Comparison of ENCODE assay signal across 12 mouse cellular contexts in the genomic region with DNA sequence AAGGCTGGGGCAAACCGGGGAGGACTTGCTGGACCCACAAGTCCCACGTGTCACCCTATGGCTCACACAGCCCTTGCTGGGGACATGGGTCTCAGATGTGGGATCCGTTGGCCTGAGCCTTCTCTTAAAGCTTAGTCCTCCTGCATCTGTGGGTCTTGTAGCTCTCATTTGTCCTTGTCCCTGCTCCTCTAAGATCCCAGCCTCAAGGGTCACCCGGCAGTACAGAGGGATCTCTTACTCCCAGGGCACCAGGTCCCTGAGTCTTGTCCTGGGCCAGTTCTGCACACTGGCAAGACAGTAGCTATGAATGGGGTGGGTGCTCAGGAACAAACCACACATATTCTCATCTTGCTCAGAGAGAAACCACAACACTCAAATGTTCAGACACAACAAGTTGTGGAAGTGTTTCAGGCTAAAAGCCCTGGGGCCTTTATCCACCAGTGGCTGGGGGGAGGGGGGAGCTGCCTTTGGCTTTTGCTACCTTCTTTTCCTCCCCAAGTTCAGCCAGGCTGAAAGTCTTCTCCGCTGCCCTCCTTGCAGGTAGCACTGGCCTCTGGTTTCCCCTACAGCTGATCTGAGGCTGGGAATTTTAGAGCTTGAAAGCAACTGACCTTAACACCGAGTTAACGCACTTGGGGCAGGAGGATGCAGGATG. TPM values are rescaled to one million over a fixed set of nuclear protein-coding genes. Genes with fewer than 3 reads are reported as not detected.
DNase-seq lines count a peak whose midpoint lies in the region; ATAC-seq lines count a peak whose summit lies in the region.
"Had no signal": no experiment of that assay in that cellular context is flagged by ENCODE, and none has a peak within 500 bp of the region (broad histone marks: within the 10 kb centered on the region; RNA-seq: fewer than 3 reads in every experiment).

Gene Ntn5 (plus strand): TSS at position 627 of the 655 bp plus-strand sequence.

- ATAC-seq in hindbrain, embryonic 14.5 days (ENCODE audit: low FRiP score): no peak
- no peak for ATAC-seq in neural tube, embryonic 12.5 days (ENCODE audit: low FRiP score, low read depth)

- peak within 1 kb of the TSS; percentile 89 for H3K27ac ChIP-seq in hindbrain, embryonic 10.5 days
- no peak within 1 kb of the TSS for H3K27ac ChIP-seq in hindbrain, embryonic 14.5 days
- H3K27ac ChIP-seq in neural tube, embryonic 12.5 days: no peak within 1 kb of the TSS

- peaks cover 13% of the 10 kb centered on the region for H3K27me3 ChIP-seq in hindbrain, embryonic 10.5 days (ENCODE audit: insufficient read depth, poor library complexity, severe bottlenecking)
- no peaks in the 10 kb centered on the region for H3K27me3 ChIP-seq in hindbrain, embryonic 14.5 days (ENCODE audit: control insufficient read depth, insufficient read depth, low read length)
- no peaks in the 10 kb centered on the region for H3K27me3 ChIP-seq in neural tube, embryonic 12.5 days (replicated peaks)

- peaks cover 56% of the 10 kb centered on the region for H3K4me1 ChIP-seq in hindbrain, embryonic 10.5 days (replicated peaks)
- H3K4me1 ChIP-seq in hindbrain, embryonic 14.5 days (replicated peaks; ENCODE audit: control insufficient read depth, insufficient read depth, low read length): no peaks in the 10 kb centered on the region
- peaks cover 19% of the 10 kb centered on the region for H3K4me1 ChIP-seq in neural tube, embryonic 12.5 days

- H3K4me3 ChIP-seq in hindbrain, embryonic 10.5 days: peak within 1 kb of the TSS; percentile 32; the same call in 1 of the 2 replicates
- H3K4me3 ChIP-seq in hindbrain, embryonic 14.5 days (replicated peaks; ENCODE audit: low read length): no peak within 1 kb of the TSS
- H3K4me3 ChIP-seq in neural tube, embryonic 12.5 days: no peak within 1 kb of the TSS
- H3K4me3 ChIP-seq: erythroblast, embryonic 14.5 days; kidney, embryonic 15.5 days had no signal

- no peak within 1 kb of the TSS for H3K4me2 ChIP-seq in hindbrain, embryonic 14.5 days (replicated peaks)
- peak within 1 kb of the TSS; percentile 47; the same call in 1 of the 2 replicates for H3K4me2 ChIP-seq in neural tube, embryonic 12.5 days (replicated peaks)

- H3K9ac ChIP-seq in hindbrain, embryonic 14.5 days: no peak within 1 kb of the TSS
- 0 out of 2 replicates have a peak within 1 kb of the TSS, but pooled peaks have one; percentile 7 for H3K9ac ChIP-seq in neural tube, embryonic 12.5 days

- 78% methylated on average over 7 of the region's 7 CpGs for WGBS in hindbrain, embryonic 10.5 days
- 70% methylated on average over 7 of the region's 7 CpGs for WGBS in hindbrain, embryonic 14.5 days
- WGBS in neural tube, embryonic 12.5 days: 79% methylated on average over 7 of the region's 7 CpGs

- DNase-seq in hindbrain, embryonic 10.5 days (ENCODE audit: low spot score): no peak
- no peak for DNase-seq in hindbrain, embryonic 14.5 days (ENCODE audit: low spot score)
- no peak for DNase-seq in neural tube, embryonic 10.5 days (ENCODE audit: extremely low spot score, low spot score)
- peak; percentile 32 for DNase-seq in induced T-regulatory cell, adult 2 months (ENCODE audit: low read depth)
- DNase-seq in thymus, postnatal 25 days: peak; percentile 27
- DNase-seq in urinary bladder, postnatal 14 days (ENCODE audit: low spot score): no peak
- DNase-seq in gastrocnemius, postnatal 4 days (ENCODE audit: low spot score in 2 of 2): no peak

- no peaks in the 10 kb centered on the region for H3K36me3 ChIP-seq in hindbrain, embryonic 10.5 days
- H3K36me3 ChIP-seq in hindbrain, embryonic 14.5 days (replicated peaks; ENCODE audit: control insufficient read depth, insufficient read depth): no peaks in the 10 kb centered on the region
- no peaks in the 10 kb centered on the region for H3K36me3 ChIP-seq in neural tube, embryonic 12.5 days
- H3K36me3 ChIP-seq: kidney, embryonic 15.5 days had no signal

- no peaks in the 10 kb centered on the region for H3K9me3 ChIP-seq in hindbrain, embryonic 10.5 days
- H3K9me3 ChIP-seq in hindbrain, embryonic 14.5 days (ENCODE audit: control insufficient read depth, low read length): no peaks in the 10 kb centered on the region
- no peaks in the 10 kb centered on the region for H3K9me3 ChIP-seq in neural tube, embryonic 12.5 days
- H3K9me3 ChIP-seq: kidney, embryonic 15.5 days; megakaryocyte, embryonic 14.5 days had no signal

RNA-seq across cellular contexts. Expression of gene Ntn5, which starts in this region (rescaled TPM):
- 0.39 and 0.98 TPM in 2 replicates for polyA plus RNA-seq in hindbrain, embryonic 10.5 days (2016; fragmentation: Nextera tagmentation; extraction: Ambion mirVana)
- polyA plus RNA-seq in hindbrain, embryonic 14.5 days (2014; fragmentation: Nextera tagmentation; extraction: Ambion mirVana): 1.0 and 1.3 TPM in 2 replicates
- polyA plus RNA-seq in neural tube, embryonic 12.5 days (2016; fragmentation: Nextera tagmentation; extraction: Ambion mirVana): 1.2 and 1.7 TPM in 2 replicates
- 1 to 10 TPM in 1 of 2 experiments, under 1 TPM in 1; 0.88 to 1.3 TPM for total RNA-seq in gastrocnemius, postnatal 4 days (2021)
- polyA plus RNA-seq: erythroblast, embryonic 14.5 days; heart, embryonic 14.5 days had no signal

Comparison
In these comparisons a context has a peak if more than half of its experiments do, and no peak if none do; other contexts are left out.
1. DNase-seq: peak in induced T-regulatory cell, adult 2 months (single experiment) and thymus, postnatal 25 days (single experiment); none in hindbrain, embryonic 10.5 days (single experiment), hindbrain, embryonic 14.5 days (single experiment), neural tube, embryonic 10.5 days (single experiment), urinary bladder, postnatal 14 days (single experiment) and gastrocnemius, postnatal 4 days (0 of 2).